Mouse (Mus musculus): ENCODE results near the gene Mup21. TPM values are rescaled to one million over a fixed set of nuclear protein-coding genes. Genes with fewer than 3 reads are reported as not detected.

The Mup21 gene
- polyA plus RNA-seq, 1 experiment from 2014 or later, result not detected

Other genes with a start within 250 kb of the Mup21 start
- gene Mup20, start 96.7 kb downstream of the Mup21 start, polyA plus RNA-seq (2015; fragmentation: Nextera tagmentation; extraction: Ambion mirVana), result not detected in 2 replicates
- gene Mup3, start 63.5 kb downstream of the Mup21 start, polyA plus RNA-seq (2015; fragmentation: Nextera tagmentation; extraction: Ambion mirVana), result not detected in 2 replicates
- gene Zfp37, start 80.2 kb upstream of the Mup21 start, polyA plus RNA-seq (2015; fragmentation: Nextera tagmentation; extraction: Ambion mirVana), result 22.8 and 22.9 TPM in 2 replicates
- 13.0 and 15.6 TPM in 2 replicates for gene Slc31a2, start 111.7 kb upstream of the Mup21 start, polyA plus RNA-seq (2015; fragmentation: Nextera tagmentation; extraction: Ambion mirVana)
- 23.5 and 24.0 TPM in 2 replicates for gene Fkbp15, start 209.7 kb upstream of the Mup21 start, polyA plus RNA-seq (2015; fragmentation: Nextera tagmentation; extraction: Ambion mirVana)
- 39.6 and 43.2 TPM in 2 replicates for gene Slc31a1, start 209.9 kb upstream of the Mup21 start, polyA plus RNA-seq (2015; fragmentation: Nextera tagmentation; extraction: Ambion mirVana)

Data from forebrain, embryonic 16.5 days (tissue).